Mouse (Mus musculus): ENCODE data around the gene G530012D18Rik. TPM values are rescaled to one million over a fixed set of nuclear protein-coding genes. Genes with fewer than 3 reads are reported as not detected.
"Not testable (repeated sequence)": the region's sequence is repeated elsewhere in the genome, so short reads cannot be mapped to it uniquely, and the experiment has no call there.

G530012D18Rik gene
- polyA plus RNA-seq, 3 experiments from 2014 or later: not detected

DNA sequence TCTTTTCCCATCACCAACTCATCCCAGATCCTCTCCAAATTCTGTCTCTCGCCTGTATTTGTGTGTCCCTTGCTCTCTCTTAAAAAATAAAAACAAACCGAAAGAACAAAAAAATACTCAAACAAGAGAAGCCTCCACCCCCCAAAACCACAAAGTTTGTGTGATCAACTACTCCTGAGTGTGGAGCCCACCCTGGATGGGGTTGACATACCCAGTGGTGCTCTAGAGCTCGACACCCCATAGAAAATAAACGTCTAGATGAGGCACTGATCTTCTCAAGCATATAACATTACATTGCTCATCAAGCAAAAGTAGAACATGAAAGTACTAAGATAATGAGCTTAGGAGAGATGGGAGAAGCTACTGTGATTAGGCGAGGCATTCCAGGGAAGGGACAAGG lies 41.7 kb downstream of the G530012D18Rik start:
- not testable (repeated sequence) for ATAC-seq

DNA sequence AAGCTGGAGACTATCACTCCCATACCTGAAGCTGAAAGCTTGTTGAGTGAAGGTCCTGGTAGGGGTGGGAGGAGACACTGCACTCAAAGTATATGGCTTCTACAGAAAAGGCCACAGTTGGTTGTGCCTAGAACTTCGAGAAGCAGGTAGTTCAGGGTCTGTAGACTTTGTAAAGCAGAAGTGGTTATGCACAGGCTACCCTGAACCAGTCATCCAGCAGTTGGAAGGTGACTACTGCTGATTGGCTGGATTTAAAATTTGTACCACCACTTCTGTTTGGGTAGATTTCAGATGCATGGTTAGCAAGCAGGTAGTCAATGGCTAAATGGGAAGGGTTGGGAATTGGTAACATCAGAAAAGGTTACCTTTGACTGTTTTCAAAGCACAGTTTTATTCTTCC lies 43.2 kb downstream of the G530012D18Rik start:
- not testable (repeated sequence) for ATAC-seq

Other genes starting within 250 kb of the G530012D18Rik start
- gene Sp110, start 23.1 kb downstream of the G530012D18Rik start, polyA plus RNA-seq (2017; shearing (Covaris generic)): 100 to 1,000 TPM; 202 to 382 (median 308) TPM
- 10 to 100 TPM; 73.5 to 95.8 (median 85.9) TPM for gene Sp140, start 24.7 kb downstream of the G530012D18Rik start, polyA plus RNA-seq (2017; shearing (Covaris generic))
- 100 to 1,000 TPM; 924 to 977 (median 951) TPM for gene Sp100, start 74.3 kb downstream of the G530012D18Rik start, polyA plus RNA-seq (2017; shearing (Covaris generic))
- gene A630001G21Rik, start 203.0 kb downstream of the G530012D18Rik start, polyA plus RNA-seq (2017; shearing (Covaris generic)): 10 to 100 TPM; 33.2 to 54.7 (median 43.2) TPM
- 10 to 100 TPM; 43.1 to 57.3 (median 50.7) TPM for gene Cab39, start 217.8 kb downstream of the G530012D18Rik start, polyA plus RNA-seq (2017; shearing (Covaris generic))